Mouse (Mus musculus): ENCODE data around the gene Atp4a.

- TF ChIP-seq CTCF (IDR thresholded peaks at IDR 0.05; ENCODE audit: borderline replicate concordance, extremely low read depth, insufficient read depth, insufficient read length) (no peak), POLR2A (IDR thresholded peaks at IDR 0.05; ENCODE audit: borderline replicate concordance, extremely low read depth, insufficient read depth, insufficient read length, poor library complexity, severe bottlenecking) (no peak)
Observed at GRCm38 (mm10) chr7:30744022-30744598, 32.1 kb downstream of the Atp4a start.

Measured in brain, embryonic 14.5 days (tissue).